Mouse (Mus musculus) bone marrow macrophage, adult 2 months (primary cell): Measurements from ENCODE around the gene D2hgdh. TPM values are rescaled to one million over a fixed set of nuclear protein-coding genes. Genes with fewer than 3 reads are reported as not detected.
"Not testable (repeated sequence)": the region's sequence is repeated elsewhere in the genome, so short reads cannot be mapped to it uniquely, and the experiment has no call there.

Source experiments
- H3K27ac ChIP-seq: 2 replicates; pipeline ENCODE4 v1.5.1; 2012; ENCODE audit warnings: low read depth, low read length; ENCODE audit not compliant: insufficient read depth
- H3K4me1 ChIP-seq: 2 replicates; pipeline ENCODE4 v1.6.1; 2012; ENCODE audit warnings: low read length; ENCODE audit not compliant: control insufficient read depth, insufficient read depth
- H3K4me3 ChIP-seq: 2 replicates; pipeline ENCODE4 v1.5.1; 2012; ENCODE audit warnings: mild to moderate bottlenecking, low read length, moderate library complexity; ENCODE audit not compliant: insufficient read depth
- CTCF ChIP-seq: IDR thresholded peaks from 2 replicates; pipeline ENCODE4 v1.5.1; 2012; ENCODE audit warnings: low read depth, mild to moderate bottlenecking, low read length, moderate library complexity
- POLR2A ChIP-seq: IDR thresholded peaks from 2 replicates; pipeline ENCODE4 v1.6.1; 2012; ENCODE audit warnings: mild to moderate bottlenecking, low read depth, low read length, borderline replicate concordance
- polyA plus RNA-seq: library from polyadenylated mRNA; stranded (reverse); fragments of >200 nt; gene quantifications from 2 replicates; pipeline ENCODE4 v1.2.4, GENCODE M21; 2012; ENCODE audit not compliant: missing spikeins, insufficient read depth, insufficient read length

Gene D2hgdh
- polyA plus RNA-seq, 1 experiment, result 16.2 TPM

GRCm38 (mm10) chr1:93825771-93826539, 1.2 kb downstream of the D2hgdh start:
- TF ChIP-seq CTCF (0 out of 2 replicates have a peak, but pooled peaks have one; percentile 4), POLR2A (no peak)
- H3K4me1 ChIP-seq, result peaks cover 14% of the 10 kb centered on the region
- peak overlapping the region; percentile 61 for H3K4me3 ChIP-seq
- peak overlapping the region; percentile 72 for H3K27ac ChIP-seq

GRCm38 (mm10) chr1:93826540-93826835, 1.8 kb downstream of the D2hgdh start:
- Histone ChIP-seq H3K27ac (no peak overlapping the region), H3K4me3 (no peak overlapping the region), H3K4me1 (peaks cover 14% of the 10 kb centered on the region)
- TF ChIP-seq POLR2A (no peak), CTCF (no peak)

GRCm38 (mm10) chr1:93832754-93833360, 8.1 kb downstream of the D2hgdh start:
- not testable (repeated sequence) for H3K27ac ChIP-seq, H3K4me3 ChIP-seq, H3K4me1 ChIP-seq

GRCm38 (mm10) chr1:93834671-93835150, 10.0 kb downstream of the D2hgdh start:
- Histone ChIP-seq H3K27ac (no peak overlapping the region), H3K4me3 (no peak overlapping the region), H3K4me1 (no peaks in the 10 kb centered on the region)
- TF ChIP-seq CTCF, result no peak
- TF ChIP-seq POLR2A, result no peak

GRCm38 (mm10) chr1:93835211-93835610, 10.5 kb downstream of the D2hgdh start:
- no peak overlapping the region for H3K4me3 ChIP-seq
- H3K27ac ChIP-seq, result no peak overlapping the region
- no peak for TF ChIP-seq CTCF

GRCm38 (mm10) chr1:93835876-93836531, 11.3 kb downstream of the D2hgdh start:
- Histone ChIP-seq H3K4me3 (no peak overlapping the region), H3K27ac (no peak overlapping the region), H3K4me1 (no peaks in the 10 kb centered on the region)
- TF ChIP-seq POLR2A (no peak), CTCF (no peak)

More at GRCm38 (mm10) chr1:93835211-93835610, 10.5 kb downstream of the D2hgdh start:
- no peaks in the 10 kb centered on the region for H3K4me1 ChIP-seq

GRCm38 (mm10) chr1:93836532-93836913, 11.8 kb downstream of the D2hgdh start:
- no peak for TF ChIP-seq CTCF
- TF ChIP-seq POLR2A, result no peak
- no peak overlapping the region for H3K27ac ChIP-seq
- no peak overlapping the region for H3K4me3 ChIP-seq
- H3K4me1 ChIP-seq, result no peaks in the 10 kb centered on the region

GRCm38 (mm10) chr1:93837335-93837734, 12.6 kb downstream of the D2hgdh start:
- no peaks in the 10 kb centered on the region for H3K4me1 ChIP-seq
- TF ChIP-seq POLR2A (no peak), CTCF (no peak)
- no peak overlapping the region for H3K27ac ChIP-seq
- H3K4me3 ChIP-seq, result no peak overlapping the region

GRCm38 (mm10) chr1:93838569-93838968, 13.9 kb downstream of the D2hgdh start:
- not testable (repeated sequence) for H3K4me1 ChIP-seq, H3K27ac ChIP-seq, H3K4me3 ChIP-seq

- not testable (repeated sequence) for H3K27ac ChIP-seq, H3K4me3 ChIP-seq, H3K4me1 ChIP-seq
Observed at GRCm38 (mm10) chr1:93845766-93846366, 21.2 kb downstream of the D2hgdh start.

- not testable (repeated sequence) for H3K27ac ChIP-seq, H3K4me1 ChIP-seq, H3K4me3 ChIP-seq
Observed at GRCm38 (mm10) chr1:93855790-93856189, 31.1 kb downstream of the D2hgdh start.
